8 mouse cellular contexts compared by ENCODE assay signal in genomic region chr5:64265145-64265544, GRCm38 (mm10).
DNase-seq lines count a peak whose midpoint lies in the region; ATAC-seq and TF ChIP-seq lines count a peak whose summit lies in the region.
"Had no signal": no experiment of that assay in that cellular context is flagged by ENCODE, and none has a peak within 500 bp of the region (broad histone marks: within the 10 kb centered on the region; RNA-seq: fewer than 3 reads in every experiment).

No protein-coding gene starts in this region.

- H3K4me3 ChIP-seq in hindbrain, embryonic 14.5 days (replicated peaks; ENCODE audit: low read length), result no peak overlapping the region
- H3K4me3 ChIP-seq in hindbrain, embryonic 13.5 days, result no peak overlapping the region
- no peak overlapping the region for H3K4me3 ChIP-seq in testis, adult 2 months (ENCODE audit: control insufficient read depth, low read depth, low read length)
- H3K4me3 ChIP-seq in bone marrow macrophage, adult 2 months (ENCODE audit: insufficient read depth, low read length), result no peak overlapping the region
- H3K4me3 ChIP-seq: neural tube, embryonic 12.5 days had no signal

- no peak for TF ChIP-seq POLR2A in testis, adult 2 months (IDR thresholded peaks at IDR 0.05; ENCODE audit: control insufficient read depth, low read depth, low read length)
- TF ChIP-seq POLR2A in bone marrow macrophage, adult 2 months (IDR thresholded peaks at IDR 0.05; ENCODE audit: borderline replicate concordance, low read depth, low read length), result no peak

- H3K9ac ChIP-seq in hindbrain, embryonic 14.5 days, result no peak overlapping the region
- H3K9ac ChIP-seq in hindbrain, embryonic 13.5 days, result no peak overlapping the region
- H3K9ac ChIP-seq: neural tube, embryonic 12.5 days had no signal

- DNase-seq in hindbrain, embryonic 14.5 days (ENCODE audit: low spot score), result peak; percentile 66
- no peak for DNase-seq in testis, postnatal 14 days (ENCODE audit: low spot score)
- DNase-seq in layer of hippocampus, postnatal 14 days (ENCODE audit: low spot score in 2 of 2), result peak; percentile 34 to 52
- peak; percentile 14 to 44 for DNase-seq in thymus, postnatal 10 days (ENCODE audit: low spot score in 2 of 2)

- no peaks in the 10 kb centered on the region for H3K4me1 ChIP-seq in hindbrain, embryonic 14.5 days (replicated peaks; ENCODE audit: control insufficient read depth, insufficient read depth, low read length)
- peaks cover 17% of the 10 kb centered on the region for H3K4me1 ChIP-seq in hindbrain, embryonic 13.5 days (replicated peaks)
- no peaks in the 10 kb centered on the region for H3K4me1 ChIP-seq in testis, adult 2 months (ENCODE audit: control insufficient read depth, insufficient read depth, low read length)
- H3K4me1 ChIP-seq in bone marrow macrophage, adult 2 months (ENCODE audit: control insufficient read depth, insufficient read depth, low read length), result peaks cover 7% of the 10 kb centered on the region

- ATAC-seq in hindbrain, embryonic 14.5 days (ENCODE audit: low FRiP score), result no peak
- ATAC-seq in hindbrain, embryonic 13.5 days (ENCODE audit: low FRiP score), result no peak

- peak; percentile 10; the same call in 1 of the 2 replicates for TF ChIP-seq CTCF in testis, adult 2 months (IDR thresholded peaks at IDR 0.05; ENCODE audit: control insufficient read depth, insufficient read depth, insufficient replicate concordance, low read depth, low read length)
- peak; percentile 29; the same call in 1 of the 2 replicates for TF ChIP-seq CTCF in bone marrow macrophage, adult 2 months (IDR thresholded peaks at IDR 0.05; ENCODE audit: low read depth, low read length)

- H3K27ac ChIP-seq in hindbrain, embryonic 14.5 days, result no peak overlapping the region
- no peak overlapping the region for H3K27ac ChIP-seq in hindbrain, embryonic 13.5 days
- H3K27ac ChIP-seq in testis, adult 2 months (ENCODE audit: control insufficient read depth, insufficient read depth, low read depth, low read length), result no peak overlapping the region
- H3K27ac ChIP-seq in bone marrow macrophage, adult 2 months (ENCODE audit: insufficient read depth, low read depth, low read length), result no peak overlapping the region
- H3K27ac ChIP-seq: neural tube, embryonic 12.5 days had no signal

- no peaks in the 10 kb centered on the region for H3K36me3 ChIP-seq in hindbrain, embryonic 14.5 days (replicated peaks; ENCODE audit: control insufficient read depth, insufficient read depth)
- H3K36me3 ChIP-seq in hindbrain, embryonic 13.5 days, result no peaks in the 10 kb centered on the region
- H3K36me3 ChIP-seq in testis, adult 2 months (ENCODE audit: control insufficient read depth, insufficient read depth, low read length), result no peaks in the 10 kb centered on the region; the same call in 1 of the 2 replicates
- H3K36me3 ChIP-seq: neural tube, embryonic 12.5 days had no signal

- WGBS in hindbrain, embryonic 14.5 days, result 27% methylated on average over 3 of the region's 3 CpGs
- WGBS in hindbrain, embryonic 13.5 days, result 32% methylated on average over 3 of the region's 3 CpGs

- no peak overlapping the region for H3K4me2 ChIP-seq in hindbrain, embryonic 14.5 days (replicated peaks)
- H3K4me2 ChIP-seq in hindbrain, embryonic 13.5 days, result no peak overlapping the region
- H3K4me2 ChIP-seq: neural tube, embryonic 12.5 days had no signal

- H3K27me3 ChIP-seq in hindbrain, embryonic 14.5 days (ENCODE audit: control insufficient read depth, insufficient read depth, low read length), result no peaks in the 10 kb centered on the region
- H3K27me3 ChIP-seq in hindbrain, embryonic 13.5 days, result no peaks in the 10 kb centered on the region
- no peaks in the 10 kb centered on the region for H3K27me3 ChIP-seq in testis, adult 2 months (ENCODE audit: control insufficient read depth, insufficient read depth, low read length)
- H3K27me3 ChIP-seq: neural tube, embryonic 12.5 days had no signal

- H3K9me3 ChIP-seq in hindbrain, embryonic 14.5 days (ENCODE audit: control insufficient read depth, low read length), result no peaks in the 10 kb centered on the region
- H3K9me3 ChIP-seq in hindbrain, embryonic 13.5 days, result no peaks in the 10 kb centered on the region
- H3K9me3 ChIP-seq: neural tube, embryonic 12.5 days had no signal
